Mouse (Mus musculus) G1E-ER4 (cell line): Measurements from ENCODE around the gene Timm17a. TPM values are rescaled to one million over a fixed set of nuclear protein-coding genes. Genes with fewer than 3 reads are reported as not detected.

Experiments
- GATA1 ChIP-seq: IDR thresholded peaks from one replicate; pipeline ENCODE4 v1.8.0; 2012; ENCODE audit warnings: low read length, inconsistent platforms
- polyA plus RNA-seq: library from polyadenylated mRNA; stranded (reverse); fragments of >175 nt; gene quantifications from 2 replicates; pipeline ENCODE4 v1.2.3, GENCODE M21; 2012

Gene Timm17a
- polyA plus RNA-seq, 1 experiment, result 7.1 TPM

- TF ChIP-seq GATA1, result no peak
Observed at GRCm38 (mm10) chr1:135283826-135284291, 29.7 kb downstream of the Timm17a start, which contains the start of gene Rnpep. TSS of gene Rnpep (minus strand) at chr1:135284084.

DNA sequence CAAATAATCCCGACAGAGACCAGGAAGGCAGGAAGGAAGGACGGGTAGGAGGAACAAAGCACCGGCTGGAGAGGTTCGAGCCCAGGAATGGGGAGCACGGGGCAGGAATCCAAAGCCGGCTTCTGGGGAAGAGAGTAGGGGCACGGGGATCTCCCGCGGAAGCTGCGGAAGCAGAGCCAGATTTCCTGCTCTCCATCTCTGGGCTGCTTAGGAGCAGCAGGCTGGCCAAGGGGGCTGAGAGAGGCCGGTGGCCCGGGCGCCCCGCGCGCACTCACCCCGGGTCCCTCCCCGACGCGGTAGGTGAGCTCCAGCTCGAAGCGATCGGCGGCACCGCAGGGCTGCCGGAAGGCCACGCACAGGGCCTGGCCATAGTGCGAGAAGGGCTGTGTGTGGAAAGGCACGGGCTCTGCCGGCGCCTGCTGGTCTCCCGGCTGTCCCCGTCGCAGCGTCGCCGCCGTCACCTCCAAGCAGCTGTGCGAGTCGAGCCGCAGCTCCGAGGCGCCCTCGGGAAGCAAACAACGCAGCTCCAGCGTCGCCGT is 30.2 kb downstream of the Timm17a start:
- no peak for TF ChIP-seq GATA1

DNA sequence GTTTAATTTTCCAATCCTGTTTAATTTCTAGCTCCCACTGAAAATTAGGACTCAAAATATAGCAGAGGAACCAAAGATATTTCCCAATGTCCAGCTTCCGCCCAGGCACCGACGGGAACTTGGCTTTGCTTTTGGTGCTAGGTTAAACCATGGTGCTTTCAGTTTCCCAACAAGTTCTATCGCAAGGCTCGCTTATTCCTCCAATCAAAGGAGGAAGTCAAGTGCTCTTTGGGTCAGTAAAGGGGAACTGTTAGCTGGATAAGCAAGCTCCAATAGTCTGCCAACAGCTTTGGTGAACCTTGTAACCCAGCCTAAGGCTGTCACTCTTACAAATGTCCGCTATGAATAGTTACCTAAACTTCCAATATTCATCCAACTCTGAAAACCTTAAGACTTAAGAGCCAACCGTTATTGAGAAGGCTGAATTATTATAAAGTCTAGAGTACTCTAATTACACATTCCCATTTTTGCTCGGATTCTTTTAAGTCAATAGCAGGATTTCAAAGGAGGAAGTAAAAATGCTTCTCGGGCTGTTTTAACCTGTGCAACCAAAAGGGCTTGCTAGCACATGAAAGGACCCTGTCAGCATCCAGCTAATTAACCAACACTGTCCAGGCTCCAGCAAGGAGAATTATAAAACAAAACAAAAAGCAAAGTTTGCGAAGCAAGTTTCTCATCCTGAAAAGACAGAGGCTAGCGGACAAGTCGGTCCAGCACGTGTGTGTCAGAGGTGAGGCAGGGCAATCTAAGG is 30.9 kb downstream of the Timm17a start:
- TF ChIP-seq GATA1, result no peak

- TF ChIP-seq GATA1, result no peak
Observed at GRCm38 (mm10) chr1:135281841-135282240, 31.7 kb downstream of the Timm17a start.

DNA sequence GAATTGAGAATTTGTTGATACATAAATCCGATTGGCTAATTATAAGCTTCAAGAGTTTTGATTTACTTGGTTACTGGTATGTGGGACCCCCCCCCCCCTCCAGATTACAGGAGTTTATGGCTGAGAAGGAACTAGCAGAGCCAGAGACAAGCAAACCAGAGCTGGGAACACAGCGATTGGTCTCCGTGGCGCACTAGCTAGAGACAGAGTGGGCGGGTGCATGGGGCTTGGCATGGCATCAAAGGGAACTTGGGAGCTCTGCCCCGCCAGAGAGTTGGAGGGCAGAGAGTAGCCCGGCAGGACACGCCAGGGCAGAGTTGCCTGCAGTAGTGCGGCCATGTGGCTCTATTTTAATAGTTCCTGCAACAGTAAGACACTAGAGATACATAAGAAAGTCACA is 32.9 kb downstream of the Timm17a start:
- no peak for TF ChIP-seq GATA1

- no peak for TF ChIP-seq GATA1
Observed at GRCm38 (mm10) chr1:135271371-135271770, 42.2 kb downstream of the Timm17a start.

DNA sequence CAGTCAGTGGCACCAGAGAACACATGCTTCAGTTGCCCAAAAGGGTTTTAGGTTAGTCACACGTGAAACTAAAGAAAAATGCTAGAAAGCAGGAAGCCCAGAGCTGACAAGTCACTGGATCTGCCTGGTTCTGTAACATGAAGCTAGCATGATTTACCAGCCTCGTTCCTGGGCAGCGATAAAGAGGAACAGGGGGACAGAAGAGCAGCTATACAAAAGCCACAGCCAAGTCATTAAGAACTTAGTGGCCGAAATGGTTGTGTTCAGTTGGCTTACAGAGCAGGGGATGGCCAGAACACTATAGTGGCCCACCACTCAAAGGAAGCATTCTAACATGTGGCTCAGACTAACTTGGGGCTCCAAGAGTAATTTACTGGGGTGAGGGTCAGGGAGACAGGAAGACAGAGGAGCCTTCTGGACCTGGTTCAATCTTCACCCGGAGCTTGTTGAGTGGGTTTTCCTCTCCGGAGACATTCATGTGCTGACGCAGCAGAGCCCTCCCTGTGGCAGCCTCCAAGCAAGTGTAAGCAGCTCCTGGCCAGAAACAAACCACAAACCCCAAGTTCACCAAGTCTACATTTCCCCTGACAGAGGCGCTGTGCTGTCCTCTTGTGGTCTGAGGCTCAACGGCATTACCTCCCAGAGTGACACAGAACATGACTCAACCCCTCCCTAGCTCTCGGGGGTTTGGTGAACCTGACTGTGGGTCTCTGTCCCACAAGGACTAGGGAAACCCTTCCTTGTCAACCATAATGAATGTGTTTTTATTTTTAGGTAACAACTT is 45.7 kb downstream of the Timm17a start:
- TF ChIP-seq GATA1, result no peak

DNA sequence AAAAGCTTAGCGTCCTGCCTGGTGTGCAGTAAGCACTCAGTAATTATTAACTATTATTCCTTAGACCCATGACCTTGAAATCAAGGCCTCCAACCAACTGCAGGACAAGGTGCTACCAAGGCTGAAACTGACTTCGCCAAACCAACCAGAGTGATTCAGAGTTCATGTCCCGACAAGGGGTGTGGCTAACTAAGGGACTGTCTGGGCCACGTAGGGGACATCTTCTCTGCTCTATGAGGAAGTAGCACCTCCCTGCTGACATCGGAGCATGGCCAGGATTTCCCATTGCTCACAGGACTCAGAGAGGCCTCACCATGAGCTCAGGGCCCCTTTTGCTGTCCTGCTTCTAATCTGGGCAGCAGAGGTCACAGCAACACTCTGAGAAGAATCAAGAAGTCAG is 47.7 kb downstream of the Timm17a start:
- TF ChIP-seq GATA1, result no peak

DNA sequence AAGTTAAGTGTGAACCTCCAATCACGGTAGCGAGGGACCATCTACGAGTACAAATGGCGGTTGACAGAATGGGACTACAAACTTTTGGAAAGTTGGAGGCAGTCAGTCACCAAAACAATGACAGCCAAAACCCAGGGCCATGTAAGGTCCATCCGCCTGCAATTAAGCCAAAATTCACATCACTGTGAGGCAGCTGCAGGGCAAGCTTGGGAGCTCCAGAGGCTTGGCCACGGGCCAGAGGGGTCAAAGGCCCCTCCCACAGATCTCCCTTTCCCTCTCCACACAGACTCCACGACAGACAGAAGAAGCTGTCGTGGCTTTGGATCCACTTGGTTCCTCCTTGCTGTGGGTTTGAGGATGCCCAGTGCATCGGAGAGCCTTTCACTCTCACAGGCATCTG is 50.3 kb downstream of the Timm17a start:
- no peak for TF ChIP-seq GATA1

- no peak for TF ChIP-seq GATA1
Observed at GRCm38 (mm10) chr1:135262329-135262728, 51.2 kb downstream of the Timm17a start.

- no peak for TF ChIP-seq GATA1
Observed at GRCm38 (mm10) chr1:135260931-135261330, 52.6 kb downstream of the Timm17a start.

DNA sequence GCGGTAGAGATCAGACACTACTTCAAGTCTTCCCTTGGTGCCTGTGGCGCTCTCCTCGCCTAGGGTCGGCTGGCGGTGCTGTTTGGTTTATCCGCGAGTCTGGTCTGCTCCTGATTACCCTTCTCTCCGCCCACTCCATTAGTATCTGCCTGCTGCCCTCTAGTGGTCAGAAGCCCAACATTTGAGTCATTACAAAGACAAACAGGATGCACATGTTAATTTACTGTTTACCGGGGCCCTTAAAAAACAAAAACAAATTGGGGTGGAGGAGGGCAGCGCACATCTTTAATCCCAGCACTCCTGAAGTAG is 54.5 kb downstream of the Timm17a start:
- TF ChIP-seq GATA1, result no peak

DNA sequence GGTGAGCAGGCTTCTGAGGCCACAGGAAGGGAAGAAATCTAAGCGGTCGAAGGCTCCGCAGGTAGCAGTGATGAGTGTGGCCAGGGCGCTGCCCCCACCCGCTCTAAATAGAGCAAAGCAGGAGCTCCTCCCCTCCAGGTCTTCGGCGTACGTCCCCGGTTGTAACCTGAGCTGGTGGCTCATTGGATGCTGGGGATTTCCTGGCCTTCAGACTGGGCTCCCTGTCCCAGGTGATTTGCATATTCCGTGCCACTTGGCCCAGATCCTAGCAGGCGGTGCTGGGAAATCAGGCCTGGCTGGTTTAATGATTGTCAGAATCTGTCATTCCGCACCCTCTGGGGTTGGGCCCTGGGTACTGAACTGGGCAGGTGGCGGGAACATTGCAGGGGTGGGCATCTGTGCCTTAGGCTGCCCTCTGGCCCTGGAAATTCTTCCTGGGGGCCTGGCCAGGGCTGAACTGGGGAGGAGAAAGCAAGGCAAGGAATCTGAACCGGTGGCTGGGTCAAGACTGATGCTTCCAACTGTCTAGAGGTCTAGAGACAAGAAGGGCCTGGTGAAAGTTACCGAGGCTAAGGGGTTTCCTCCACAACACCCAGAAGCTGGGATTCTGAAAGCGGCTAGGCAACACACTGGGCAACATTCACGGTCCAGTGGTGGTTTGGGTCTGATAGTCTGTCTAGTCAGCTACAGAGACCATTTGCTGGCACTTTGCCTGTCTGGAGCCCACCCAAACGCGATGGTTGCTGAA is 55.0 kb downstream of the Timm17a start, which contains the start of gene Elf3:
Gene Elf3 (minus strand): TSS at position 189 of the 748 bp plus-strand sequence.
- TF ChIP-seq GATA1, result no peak

DNA sequence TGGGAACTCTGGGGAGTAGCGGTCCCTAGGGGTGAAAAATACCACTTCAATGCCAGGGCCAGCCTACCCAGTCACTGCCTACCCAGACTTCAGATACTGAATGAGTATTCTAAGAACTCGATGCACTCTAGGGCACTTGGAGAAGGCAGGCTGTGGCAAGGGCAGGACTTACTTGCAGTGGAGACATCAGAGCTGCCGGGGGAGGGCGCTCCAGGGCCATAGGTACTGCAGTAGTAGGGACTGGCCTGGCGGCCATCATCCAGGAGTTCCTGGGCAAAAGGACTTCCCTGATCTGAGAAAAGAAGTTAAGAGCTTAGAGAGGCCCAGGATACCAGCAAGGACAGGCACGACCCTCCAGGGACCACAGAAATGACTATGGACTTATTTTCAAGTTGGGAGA is 57.3 kb downstream of the Timm17a start:
- no peak for TF ChIP-seq GATA1

- TF ChIP-seq GATA1, result no peak
Observed at GRCm38 (mm10) chr1:135252854-135253253, 60.7 kb downstream of the Timm17a start.

- TF ChIP-seq GATA1, result no peak
Observed at GRCm38 (mm10) chr1:135251405-135251804, 62.2 kb downstream of the Timm17a start.
